Mouse (Mus musculus) embryonic facial prominence, embryonic 12.5 days (tissue): ENCODE data around the gene Fmnl2. TPM values are rescaled to one million over a fixed set of nuclear protein-coding genes. Genes with fewer than 3 reads are reported as not detected.

Experiments
- ATAC-seq: fragments of 200-750 bp; cut with Nextera tagmentation; 2 replicates; pipeline ENCODE4 v1.8.0; 2017; ENCODE audit not compliant: insufficient number of reproducible peaks, insufficient read depth, low FRiP score, low TSS enrichment
- H3K27ac ChIP-seq: fragments of 300-500 bp; sonication (generic); 2 replicates; pipeline ENCODE4 v1.5.1; 2016; ENCODE audit warnings: mild to moderate bottlenecking
- H3K27me3 ChIP-seq: fragments of 300-500 bp; sonication (generic); 2 replicates; pipeline ENCODE4 v1.6.1; 2016; ENCODE audit warnings: mild to moderate bottlenecking, moderate library complexity
- H3K36me3 ChIP-seq: fragments of 300-500 bp; sonication (generic); 2 replicates; pipeline ENCODE4 v1.6.1; 2016; ENCODE audit warnings: mild to moderate bottlenecking
- H3K4me1 ChIP-seq: fragments of 300-500 bp; sonication (generic); 2 replicates; pipeline ENCODE4 v1.6.1; 2016
- H3K4me2 ChIP-seq: fragments of 300-500 bp; sonication (generic); replicated peaks from 2 replicates; pipeline ENCODE4 v1.6.1; 2016; ENCODE audit warnings: mild to moderate bottlenecking, moderate library complexity
- H3K4me3 ChIP-seq: fragments of 300-500 bp; sonication (generic); 2 replicates; pipeline ENCODE4 v1.5.1; 2016; ENCODE audit warnings: mild to moderate bottlenecking
- H3K9ac ChIP-seq: fragments of 300-500 bp; sonication (generic); 2 replicates; pipeline ENCODE4 v1.6.1; 2016; ENCODE audit warnings: mild to moderate bottlenecking, moderate library complexity
- H3K9me3 ChIP-seq: fragments of 300-500 bp; sonication (generic); 2 replicates; pipeline ENCODE4 v1.6.1; 2016; ENCODE audit warnings: mild to moderate bottlenecking, moderate library complexity
- WGBS: fragments of 180-500 bp; shearing (Covaris S2); methylation state at CpG from one replicate; pipeline ENCODE4 v1.1.7; 2016; 5-methylcytosine and 5-hydroxymethylcytosine counted together
- polyA plus RNA-seq: library from polyadenylated mRNA; unstranded; fragments of >200 nt; fragmentation: Nextera tagmentation; extraction: Ambion mirVana; gene quantifications from 2 replicates; pipeline ENCODE4 v1.2.1, GENCODE M21; 2016

The Fmnl2 gene
- polyA plus RNA-seq, 1 experiment from 2014 or later = 14.6 TPM

- 0 out of 2 replicates have a peak overlapping the region, but pooled peaks have one; percentile 17 for H3K27ac ChIP-seq
- H3K36me3 ChIP-seq = no peaks in the 10 kb centered on the region
- peaks cover 29% of the 10 kb centered on the region for H3K4me1 ChIP-seq
- H3K4me3 ChIP-seq = no peak overlapping the region
- H3K27me3 ChIP-seq = no peaks in the 10 kb centered on the region
- no peak for ATAC-seq
- H3K9me3 ChIP-seq = no peaks in the 10 kb centered on the region
- 86% methylated on average over 1 of the region's 1 CpGs for WGBS
- no peak overlapping the region for H3K4me2 ChIP-seq
- no peak overlapping the region for H3K9ac ChIP-seq
These were observed 171.2 kb downstream of the Fmnl2 start for GRCm38 (mm10) chr2:53028868-53029267.

GRCm38 (mm10) chr2:53029716-53030431 lies 172.2 kb downstream of the Fmnl2 start:
- H3K27ac ChIP-seq = peak overlapping the region; percentile 94
- H3K4me1 ChIP-seq = peaks cover 29% of the 10 kb centered on the region
- ATAC-seq = peak; percentile 84
- 32% methylated on average over 7 of the region's 7 CpGs for WGBS
- no peaks in the 10 kb centered on the region for H3K27me3 ChIP-seq
- H3K36me3 ChIP-seq = no peaks in the 10 kb centered on the region
- H3K4me3 ChIP-seq = no peak overlapping the region
- H3K9ac ChIP-seq = no peak overlapping the region
- peak overlapping the region; percentile 24 for H3K4me2 ChIP-seq
- H3K9me3 ChIP-seq = no peaks in the 10 kb centered on the region

GRCm38 (mm10) chr2:53030432-53030826 lies 172.8 kb downstream of the Fmnl2 start:
- H3K27me3 ChIP-seq = no peaks in the 10 kb centered on the region
- H3K9me3 ChIP-seq = no peaks in the 10 kb centered on the region
- peak overlapping the region; percentile 23 for H3K4me2 ChIP-seq
- H3K4me3 ChIP-seq = no peak overlapping the region
- 38% methylated on average over 5 of the region's 5 CpGs for WGBS
- ATAC-seq = no peak
- peaks cover 29% of the 10 kb centered on the region for H3K4me1 ChIP-seq
- H3K27ac ChIP-seq = peak overlapping the region; percentile 94
- H3K36me3 ChIP-seq = no peaks in the 10 kb centered on the region
- no peak overlapping the region for H3K9ac ChIP-seq

GRCm38 (mm10) chr2:53038253-53038652 lies 180.6 kb downstream of the Fmnl2 start:
- WGBS = 43% methylated on average over 2 of the region's 2 CpGs
- Histone ChIP-seq H3K9ac (no peak overlapping the region), H3K4me2 (no peak overlapping the region), H3K27ac (0 out of 2 replicates have a peak overlapping the region, but pooled peaks have one; percentile 32), H3K27me3 (no peaks in the 10 kb centered on the region), H3K4me3 (no peak overlapping the region), H3K9me3 (no peaks in the 10 kb centered on the region), H3K36me3 (peaks cover 4% of the 10 kb centered on the region; the same call in 1 of the 2 replicates), H3K4me1 (peaks cover 30% of the 10 kb centered on the region)
- ATAC-seq = no peak

GRCm38 (mm10) chr2:53038737-53039136 lies 181.1 kb downstream of the Fmnl2 start:
- no peak overlapping the region for H3K4me2 ChIP-seq
- peaks cover 29% of the 10 kb centered on the region for H3K4me1 ChIP-seq
- no peak overlapping the region for H3K9ac ChIP-seq
- no peaks in the 10 kb centered on the region for H3K9me3 ChIP-seq
- no peak overlapping the region for H3K4me3 ChIP-seq
- WGBS = 23% methylated on average over 9 of the region's 9 CpGs
- H3K36me3 ChIP-seq = peaks cover 4% of the 10 kb centered on the region; the same call in 1 of the 2 replicates
- ATAC-seq = 0 out of 2 replicates have a peak, but pooled peaks have one; percentile 32
- no peaks in the 10 kb centered on the region for H3K27me3 ChIP-seq
- H3K27ac ChIP-seq = peak overlapping the region; percentile 73; the same call in 1 of the 2 replicates

GRCm38 (mm10) chr2:53047031-53047430 lies 189.4 kb downstream of the Fmnl2 start:
- Histone ChIP-seq H3K4me1 (peaks cover 4% of the 10 kb centered on the region), H3K27me3 (no peaks in the 10 kb centered on the region), H3K4me2 (no peak overlapping the region), H3K9ac (no peak overlapping the region), H3K36me3 (peaks cover 9% of the 10 kb centered on the region; the same call in 1 of the 2 replicates), H3K4me3 (no peak overlapping the region), H3K9me3 (no peaks in the 10 kb centered on the region), H3K27ac (no peak overlapping the region)
- ATAC-seq = no peak
- WGBS = 59% methylated on average over 6 of the region's 6 CpGs

GRCm38 (mm10) chr2:53047749-53048387 lies 190.2 kb downstream of the Fmnl2 start:
- no peaks in the 10 kb centered on the region for H3K9me3 ChIP-seq
- H3K4me2 ChIP-seq = no peak overlapping the region
- peaks cover 4% of the 10 kb centered on the region for H3K4me1 ChIP-seq
- H3K9ac ChIP-seq = no peak overlapping the region
- whole genome bisulfite sequencing = 93% methylated on average over 1 of the region's 1 CpGs
- no peak overlapping the region for H3K4me3 ChIP-seq
- H3K27ac ChIP-seq = 0 out of 2 replicates have a peak overlapping the region, but pooled peaks have one; percentile 13
- H3K36me3 ChIP-seq = 0 out of 2 replicates have a peak, but pooled peaks cover 5% of the 10 kb centered on the region
- ATAC-seq = no peak
- no peaks in the 10 kb centered on the region for H3K27me3 ChIP-seq

GRCm38 (mm10) chr2:53050376-53050775 lies 192.7 kb downstream of the Fmnl2 start:
- no peaks in the 10 kb centered on the region for H3K9me3 ChIP-seq
- H3K9ac ChIP-seq = no peak overlapping the region
- H3K4me2 ChIP-seq = no peak overlapping the region
- H3K27ac ChIP-seq = no peak overlapping the region
- 66% methylated on average over 6 of the region's 6 CpGs for WGBS
- no peak for ATAC-seq
- H3K4me1 ChIP-seq = peaks cover 19% of the 10 kb centered on the region
- no peak overlapping the region for H3K4me3 ChIP-seq
- 0 out of 2 replicates have a peak, but pooled peaks cover 3% of the 10 kb centered on the region for H3K36me3 ChIP-seq
- H3K27me3 ChIP-seq = no peaks in the 10 kb centered on the region

GRCm38 (mm10) chr2:53051502-53051901 lies 193.8 kb downstream of the Fmnl2 start:
- Histone ChIP-seq H3K9ac (no peak overlapping the region), H3K4me3 (no peak overlapping the region), H3K4me1 (peaks cover 19% of the 10 kb centered on the region), H3K36me3 (0 out of 2 replicates have a peak, but pooled peaks cover 3% of the 10 kb centered on the region), H3K27ac (no peak overlapping the region), H3K9me3 (no peaks in the 10 kb centered on the region), H3K27me3 (no peaks in the 10 kb centered on the region), H3K4me2 (no peak overlapping the region)
- ATAC-seq = no peak
- 87% methylated on average over 8 of the region's 8 CpGs for WGBS

- peak overlapping the region; percentile 87 for H3K27ac ChIP-seq
- no peaks in the 10 kb centered on the region for H3K27me3 ChIP-seq
- 0 out of 2 replicates have a peak, but pooled peaks cover 6% of the 10 kb centered on the region for H3K36me3 ChIP-seq
- H3K9ac ChIP-seq = no peak overlapping the region
- WGBS = 21% methylated on average over 7 of the region's 7 CpGs
- 0 out of 2 replicates have a peak overlapping the region, but pooled peaks have one; percentile 1 for H3K4me2 ChIP-seq
- H3K4me3 ChIP-seq = no peak overlapping the region
- ATAC-seq = peak; percentile 83
- H3K4me1 ChIP-seq = peaks cover 19% of the 10 kb centered on the region
- H3K9me3 ChIP-seq = no peaks in the 10 kb centered on the region
These were observed 196.1 kb downstream of the Fmnl2 start for GRCm38 (mm10) chr2:53053714-53054113.

- 93% methylated on average over 6 of the region's 6 CpGs for WGBS
- Histone ChIP-seq H3K9me3 (no peaks in the 10 kb centered on the region), H3K9ac (no peak overlapping the region), H3K4me3 (no peak overlapping the region), H3K27ac (no peak overlapping the region), H3K36me3 (0 out of 2 replicates have a peak, but pooled peaks cover 6% of the 10 kb centered on the region), H3K4me1 (peaks cover 14% of the 10 kb centered on the region), H3K27me3 (no peaks in the 10 kb centered on the region), H3K4me2 (no peak overlapping the region)
- no peak for ATAC-seq
These were observed 198.9 kb downstream of the Fmnl2 start for GRCm38 (mm10) chr2:53056556-53056955.

- Histone ChIP-seq H3K4me1 (peaks cover 14% of the 10 kb centered on the region), H3K9ac (no peak overlapping the region), H3K4me2 (no peak overlapping the region), H3K9me3 (no peaks in the 10 kb centered on the region), H3K27ac (no peak overlapping the region), H3K4me3 (no peak overlapping the region), H3K27me3 (no peaks in the 10 kb centered on the region), H3K36me3 (0 out of 2 replicates have a peak, but pooled peaks cover 6% of the 10 kb centered on the region)
- WGBS = 77% methylated on average over 2 of the region's 2 CpGs
- ATAC-seq = no peak
These were observed 199.6 kb downstream of the Fmnl2 start for GRCm38 (mm10) chr2:53057291-53057690.
